Mouse (Mus musculus) megakaryocyte, embryonic 14.5 days (primary cell): Measurements from ENCODE around the gene Shisa9.

Experiments used
- FLI1 ChIP-seq: IDR thresholded peaks from 2 replicates; pipeline ENCODE4 v1.6.1; 2012; ENCODE audit warnings: low read length, inconsistent platforms, mixed read lengths
- GATA1 ChIP-seq: IDR thresholded peaks from 3 replicates; pipeline ENCODE4 v1.6.1; 2012; ENCODE audit warnings: mixed read lengths, low read length, inconsistent platforms, borderline replicate concordance

DNA sequence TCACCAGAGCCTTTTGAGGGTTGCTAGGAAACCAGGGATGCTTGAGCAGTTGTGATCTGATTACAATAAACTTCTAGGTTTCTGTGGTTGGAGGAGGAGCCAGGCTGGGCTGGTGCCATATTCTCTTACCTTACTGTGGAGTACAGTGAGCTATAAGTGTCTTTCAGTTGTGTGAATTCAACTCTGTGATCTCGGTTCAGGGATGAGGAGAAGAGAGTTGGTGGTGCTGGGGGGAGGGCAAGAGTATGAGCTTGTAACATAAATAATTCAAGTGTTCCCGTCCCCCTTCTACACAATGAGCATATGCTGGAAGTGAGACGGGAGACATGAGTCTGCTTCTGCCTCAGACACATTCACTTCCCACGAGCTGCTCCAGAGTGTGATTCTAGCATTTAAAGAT lies 30.6 kb downstream of the Shisa9 start:
- TF ChIP-seq GATA1 (no peak), FLI1 (no peak)
